Comparison of ENCODE assay signal across 8 mouse cellular contexts in genomic region chr2:12709156-12709923, GRCm38 (mm10).
DNase-seq lines count a peak whose midpoint lies in the region; ATAC-seq lines count a peak whose summit lies in the region.

No protein-coding gene starts in this region.

- H3K4me3 ChIP-seq in embryonic facial prominence, embryonic 13.5 days: no peak overlapping the region
- H3K4me3 ChIP-seq in heart, embryonic 11.5 days (ENCODE audit: low read depth, low read length): no peak overlapping the region
- H3K4me3 ChIP-seq in kidney, embryonic 15.5 days (replicated peaks): no peak overlapping the region
- no peak overlapping the region for H3K4me3 ChIP-seq in limb, embryonic 13.5 days

- H3K27ac ChIP-seq in embryonic facial prominence, embryonic 13.5 days: no peak overlapping the region
- no peak overlapping the region for H3K27ac ChIP-seq in heart, embryonic 11.5 days (ENCODE audit: low read depth, low read length)
- H3K27ac ChIP-seq in kidney, embryonic 15.5 days: no peak overlapping the region
- no peak overlapping the region for H3K27ac ChIP-seq in limb, embryonic 13.5 days

- DNase-seq in CD4-positive helper T cell, adult 2 months (ENCODE audit: low read depth, low spot score): peak; percentile 27
- peak; percentile 57 for DNase-seq in adrenal gland, postnatal 14 days
- peak; percentile 63 for DNase-seq in naive thymus-derived CD4-positive, alpha-beta T cell, adult 2 months (ENCODE audit: low read depth)
- DNase-seq in thymus, postnatal 4 days: peak; percentile 49

- no peaks in the 10 kb centered on the region for H3K9me3 ChIP-seq in embryonic facial prominence, embryonic 13.5 days
- H3K9me3 ChIP-seq in heart, embryonic 11.5 days (replicated peaks; ENCODE audit: control insufficient read depth, low read length): no peaks in the 10 kb centered on the region
- H3K9me3 ChIP-seq in kidney, embryonic 15.5 days (replicated peaks): no peaks in the 10 kb centered on the region
- no peaks in the 10 kb centered on the region for H3K9me3 ChIP-seq in limb, embryonic 13.5 days

- 47% methylated on average over 16 of the region's 16 CpGs for WGBS in embryonic facial prominence, embryonic 13.5 days
- 37% methylated on average over 16 of the region's 16 CpGs for WGBS in heart, embryonic 11.5 days (ENCODE audit: insufficient replicate concordance)
- 65% methylated on average over 16 of the region's 16 CpGs for WGBS in kidney, embryonic 15.5 days
- 50% methylated on average over 16 of the region's 16 CpGs for WGBS in limb, embryonic 13.5 days

- no peaks in the 10 kb centered on the region for H3K27me3 ChIP-seq in embryonic facial prominence, embryonic 13.5 days
- no peaks in the 10 kb centered on the region for H3K27me3 ChIP-seq in heart, embryonic 11.5 days (ENCODE audit: control insufficient read depth, insufficient read depth, low read length)
- no peaks in the 10 kb centered on the region for H3K27me3 ChIP-seq in kidney, embryonic 15.5 days
- no peaks in the 10 kb centered on the region for H3K27me3 ChIP-seq in limb, embryonic 13.5 days

- ATAC-seq in embryonic facial prominence, embryonic 13.5 days (ENCODE audit: insufficient number of reproducible peaks, insufficient read depth, low FRiP score, low TSS enrichment, low read depth): no peak
- ATAC-seq in heart, embryonic 11.5 days (replicated peaks; ENCODE audit: insufficient number of reproducible peaks, low FRiP score, low TSS enrichment): no peak
- ATAC-seq in kidney, embryonic 15.5 days (replicated peaks; ENCODE audit: low FRiP score): peak; percentile 70
- no peak for ATAC-seq in limb, embryonic 13.5 days (ENCODE audit: low FRiP score, low read depth)

- peaks cover 6% of the 10 kb centered on the region; the same call in 1 of the 2 replicates for H3K4me1 ChIP-seq in embryonic facial prominence, embryonic 13.5 days
- no peaks in the 10 kb centered on the region for H3K4me1 ChIP-seq in heart, embryonic 11.5 days (ENCODE audit: control insufficient read depth, insufficient read depth, low read length)
- 0 out of 2 replicates have a peak, but pooled peaks cover 3% of the 10 kb centered on the region for H3K4me1 ChIP-seq in kidney, embryonic 15.5 days
- 0 out of 2 replicates have a peak, but pooled peaks cover 4% of the 10 kb centered on the region for H3K4me1 ChIP-seq in limb, embryonic 13.5 days

- H3K9ac ChIP-seq in embryonic facial prominence, embryonic 13.5 days: no peak overlapping the region
- H3K9ac ChIP-seq in heart, embryonic 11.5 days (ENCODE audit: low read depth, low read length): no peak overlapping the region
- no peak overlapping the region for H3K9ac ChIP-seq in kidney, embryonic 15.5 days
- H3K9ac ChIP-seq in limb, embryonic 13.5 days: no peak overlapping the region

- no peaks in the 10 kb centered on the region for H3K36me3 ChIP-seq in embryonic facial prominence, embryonic 13.5 days
- no peaks in the 10 kb centered on the region for H3K36me3 ChIP-seq in heart, embryonic 11.5 days (ENCODE audit: control insufficient read depth, insufficient read depth, low read length)
- no peaks in the 10 kb centered on the region for H3K36me3 ChIP-seq in kidney, embryonic 15.5 days
- no peaks in the 10 kb centered on the region for H3K36me3 ChIP-seq in limb, embryonic 13.5 days

- peak overlapping the region; percentile 37 for H3K4me2 ChIP-seq in embryonic facial prominence, embryonic 13.5 days
- H3K4me2 ChIP-seq in heart, embryonic 11.5 days: peak overlapping the region; percentile 31
- no peak overlapping the region for H3K4me2 ChIP-seq in kidney, embryonic 15.5 days
- H3K4me2 ChIP-seq in limb, embryonic 13.5 days (replicated peaks): peak overlapping the region; percentile 48
